Mouse (Mus musculus) hindbrain, postnatal 0 days (tissue): Measurements from ENCODE around the gene Fam174b. TPM values are rescaled to one million over a fixed set of nuclear protein-coding genes. Genes with fewer than 3 reads are reported as not detected.
A peak's percentile ranks its signal among the peaks of the same experiment; 100 is the strongest.

Experiments
- ATAC-seq: fragments of 200-750 bp; cut with Nextera tagmentation; 2 replicates; pipeline ENCODE4 v1.8.0; 2017; ENCODE audit warnings: mild to moderate bottlenecking, moderate TSS enrichment, moderate library complexity
- DNase-seq: peaks from one replicate; pipeline ENCODE4 v3.0.0-alpha.2; 2015; ENCODE audit warnings: low spot score
- H3K27ac ChIP-seq: fragments of 300-500 bp; sonication (generic); 2 replicates; pipeline ENCODE4 v1.5.1; 2014; ENCODE audit warnings: mild to moderate bottlenecking
- H3K27me3 ChIP-seq: fragments of 300-500 bp; sonication (generic); 2 replicates; pipeline ENCODE4 v1.6.1; 2014; ENCODE audit warnings: low read length, mixed read lengths; ENCODE audit not compliant: insufficient read depth
- H3K36me3 ChIP-seq: fragments of 300-500 bp; sonication (generic); 2 replicates; pipeline ENCODE4 v1.6.1; 2014; ENCODE audit warnings: low read length, mixed read lengths; ENCODE audit not compliant: insufficient read depth
- H3K4me1 ChIP-seq: fragments of 300-500 bp; sonication (generic); 2 replicates; pipeline ENCODE4 v1.6.1; 2014; ENCODE audit warnings: antibody characterized with exemption, low read length, mixed read lengths; ENCODE audit not compliant: insufficient read depth
- H3K4me2 ChIP-seq: fragments of 300-500 bp; sonication (generic); 2 replicates; pipeline ENCODE4 v1.6.1; 2014; ENCODE audit warnings: low read depth, mild to moderate bottlenecking, low read length, moderate library complexity, mixed read lengths
- H3K4me3 ChIP-seq: fragments of 300-500 bp; sonication (generic); 2 replicates; pipeline ENCODE4 v1.5.1; 2014; ENCODE audit warnings: low read length
- H3K9ac ChIP-seq: fragments of 300-500 bp; sonication (generic); replicated peaks from 2 replicates; pipeline ENCODE4 v1.6.1; 2014; ENCODE audit warnings: mild to moderate bottlenecking, low read length, moderate library complexity, mixed read lengths
- H3K9me3 ChIP-seq: fragments of 300-500 bp; sonication (generic); 2 replicates; pipeline ENCODE4 v1.6.1; 2016; ENCODE audit warnings: low read length, mixed read lengths
- CTCF ChIP-seq: IDR thresholded peaks from 2 replicates; pipeline ENCODE4 v1.5.1; 2016; ENCODE audit warnings: antibody characterized with exemption, control low read depth, low read depth
- WGBS: fragments of 180-500 bp; shearing (Covaris S2); extraction: QIAGEN DNeasy Blood & Tissue Kit; methylation state at CpG from one replicate; pipeline ENCODE4 v1.1.7; 2014; 5-methylcytosine and 5-hydroxymethylcytosine counted together
- polyA plus RNA-seq: library from polyadenylated mRNA; unstranded; fragments of >200 nt; fragmentation: Nextera tagmentation; extraction: Ambion mirVana; gene quantifications from 2 replicates; pipeline ENCODE4 v1.2.1, GENCODE M21; 2015
- total RNA-seq: library from RNA; depleted of rRNA; stranded (reverse); fragments of >200 nt; gene quantifications from 2 replicates; pipeline ENCODE4 v1.2.3, GENCODE M21; 2014

Gene Fam174b
- total and polyA plus RNA-seq, 2 experiments from 2014 or later = 26.1 to 29.3 TPM

GRCm38 (mm10) chr7:73718031-73718430 is 22.1 kb upstream of the Fam174b start:
- 68% methylated on average over 10 of the region's 10 CpGs for WGBS
- no peaks in the 10 kb centered on the region for H3K4me1 ChIP-seq
- no peaks in the 10 kb centered on the region for H3K27me3 ChIP-seq
- H3K4me2 ChIP-seq = no peak overlapping the region
- ATAC-seq = no peak
- H3K4me3 ChIP-seq = no peak overlapping the region
- DNase-seq = no peak
- H3K9ac ChIP-seq = no peak overlapping the region
- no peak for TF ChIP-seq CTCF
- no peaks in the 10 kb centered on the region for H3K9me3 ChIP-seq
- H3K27ac ChIP-seq = no peak overlapping the region
- H3K36me3 ChIP-seq = no peaks in the 10 kb centered on the region

- 55% methylated on average over 5 of the region's 5 CpGs for WGBS
- no peak for DNase-seq
- Histone ChIP-seq H3K27me3 (no peaks in the 10 kb centered on the region), H3K9me3 (no peaks in the 10 kb centered on the region), H3K4me2 (no peak overlapping the region), H3K4me3 (no peak overlapping the region), H3K27ac (no peak overlapping the region), H3K36me3 (no peaks in the 10 kb centered on the region), H3K9ac (no peak overlapping the region), H3K4me1 (no peaks in the 10 kb centered on the region)
- no peak for ATAC-seq
- no peak for TF ChIP-seq CTCF
Measured at GRCm38 (mm10) chr7:73718497-73719007, 21.6 kb upstream of the Fam174b start.

GRCm38 (mm10) chr7:73721046-73721445 is 19.1 kb upstream of the Fam174b start:
- H3K9ac ChIP-seq = no peak overlapping the region
- no peaks in the 10 kb centered on the region for H3K9me3 ChIP-seq
- ATAC-seq (no peak), DNase-seq (no peak)
- no peak overlapping the region for H3K27ac ChIP-seq
- H3K36me3 ChIP-seq = no peaks in the 10 kb centered on the region
- H3K4me2 ChIP-seq = no peak overlapping the region
- 39% methylated on average over 3 of the region's 3 CpGs for WGBS
- H3K4me3 ChIP-seq = no peak overlapping the region
- no peaks in the 10 kb centered on the region for H3K4me1 ChIP-seq
- H3K27me3 ChIP-seq = no peaks in the 10 kb centered on the region
- no peak for TF ChIP-seq CTCF

- H3K9me3 ChIP-seq = no peaks in the 10 kb centered on the region
- ATAC-seq = no peak
- H3K4me2 ChIP-seq = no peak overlapping the region
- H3K36me3 ChIP-seq = no peaks in the 10 kb centered on the region
- no peak for TF ChIP-seq CTCF
- no peak for DNase-seq
- 87% methylated on average over 3 of the region's 3 CpGs for WGBS
- no peak overlapping the region for H3K4me3 ChIP-seq
- no peaks in the 10 kb centered on the region for H3K27me3 ChIP-seq
- H3K9ac ChIP-seq = no peak overlapping the region
- H3K27ac ChIP-seq = no peak overlapping the region
- no peaks in the 10 kb centered on the region for H3K4me1 ChIP-seq
Measured at GRCm38 (mm10) chr7:73721764-73722163, 18.3 kb upstream of the Fam174b start.

- DNase-seq (peak; percentile 42), ATAC-seq (peak; percentile 68)
- H3K9ac ChIP-seq = no peak overlapping the region
- H3K27me3 ChIP-seq = no peaks in the 10 kb centered on the region
- H3K9me3 ChIP-seq = no peaks in the 10 kb centered on the region
- 28% methylated on average over 7 of the region's 7 CpGs for WGBS
- H3K27ac ChIP-seq = peak overlapping the region; percentile 5; the same call in 1 of the 2 replicates
- H3K36me3 ChIP-seq = no peaks in the 10 kb centered on the region
- H3K4me2 ChIP-seq = no peak overlapping the region
- H3K4me1 ChIP-seq = no peaks in the 10 kb centered on the region
- no peak for TF ChIP-seq CTCF
- no peak overlapping the region for H3K4me3 ChIP-seq
Measured at GRCm38 (mm10) chr7:73729913-73730312, 10.2 kb upstream of the Fam174b start.

- no peak for TF ChIP-seq CTCF
- peak; percentile 73 for ATAC-seq
- Histone ChIP-seq H3K27me3 (no peaks in the 10 kb centered on the region), H3K27ac (peak overlapping the region; percentile 5; the same call in 1 of the 2 replicates), H3K9me3 (no peaks in the 10 kb centered on the region), H3K4me2 (no peak overlapping the region), H3K4me3 (no peak overlapping the region), H3K4me1 (no peaks in the 10 kb centered on the region), H3K36me3 (no peaks in the 10 kb centered on the region), H3K9ac (no peak overlapping the region)
- WGBS = 47% methylated on average over 10 of the region's 10 CpGs
- peak; percentile 39 for DNase-seq
Measured at GRCm38 (mm10) chr7:73730430-73731022, 9.6 kb upstream of the Fam174b start.

GRCm38 (mm10) chr7:73736046-73736445 is 4.1 kb upstream of the Fam174b start:
- ATAC-seq = no peak
- no peak for DNase-seq
- no peak for TF ChIP-seq CTCF
- H3K36me3 ChIP-seq = no peaks in the 10 kb centered on the region
- H3K9ac ChIP-seq = no peak overlapping the region
- H3K4me2 ChIP-seq = no peak overlapping the region
- 75% methylated on average over 2 of the region's 2 CpGs for WGBS
- no peaks in the 10 kb centered on the region for H3K4me1 ChIP-seq
- H3K9me3 ChIP-seq = no peaks in the 10 kb centered on the region
- H3K27me3 ChIP-seq = no peaks in the 10 kb centered on the region
- no peak overlapping the region for H3K27ac ChIP-seq
- no peak overlapping the region for H3K4me3 ChIP-seq
